Mouse (Mus musculus) MEL (cell line): ENCODE data around the gene Cenps. TPM values are rescaled to one million over a fixed set of nuclear protein-coding genes. Genes with fewer than 3 reads are reported as not detected.

ENCODE experiments used
- DNase-seq: peaks from one replicate; pipeline ENCODE4 v3.0.0; 2011; ENCODE audit warnings: low read depth, low spot score
- H3K27ac ChIP-seq: 2 replicates; pipeline ENCODE4 v1.5.1; 2012; ENCODE audit warnings: low read depth, mild to moderate bottlenecking, control low read depth, low read length, moderate library complexity; ENCODE audit not compliant: control insufficient read depth
- H3K27me3 ChIP-seq, 2 experiments: fragments of 150-350 bp in 1 of 2; sonication (generic) in 1 of 2; 2 replicates each; pipeline ENCODE4 v1.6.1; 2012; ENCODE audit warnings: low read length in 2 of 2, mild to moderate bottlenecking in 2 of 2, improper control_type of control experiment in 1 of 2, moderate library complexity in 1 of 2; ENCODE audit not compliant: insufficient read depth in 2 of 2, control insufficient read depth in 1 of 2
- H3K36me3 ChIP-seq, 2 experiments: 2 replicates each; pipeline ENCODE4 v1.6.1; 2012 to 2014; ENCODE audit warnings: low read length in 2 of 2, improper control_type of control experiment in 1 of 2, inconsistent platforms in 1 of 2, mild to moderate bottlenecking in 1 of 2; ENCODE audit not compliant: insufficient read depth in 2 of 2, control insufficient read depth in 1 of 2
- H3K4me1 ChIP-seq, 2 experiments: fragments of 150-350 bp in 1 of 2; sonication (generic) in 1 of 2; 2 replicates each; pipeline ENCODE4 v1.6.1; 2012; ENCODE audit warnings: low read length in 2 of 2, improper control_type of control experiment in 1 of 2, mild to moderate bottlenecking in 1 of 2; ENCODE audit not compliant: insufficient read depth in 2 of 2, control insufficient read depth in 1 of 2
- H3K4me3 ChIP-seq, 2 experiments: fragments of 150-350 bp in 1 of 2; sonication (generic) in 1 of 2; 2 replicates each; pipeline ENCODE4 v1.5.1; 2012; ENCODE audit warnings: low read depth in 2 of 2, low read length in 2 of 2, mild to moderate bottlenecking in 2 of 2, moderate library complexity in 2 of 2, control low read depth in 1 of 2, improper control_type of control experiment in 1 of 2; ENCODE audit not compliant: control insufficient read depth in 1 of 2, insufficient read depth in 1 of 2
- H3K79me2 ChIP-seq: 2 replicates; pipeline ENCODE4 v1.6.1; 2012; ENCODE audit warnings: mild to moderate bottlenecking, low read length, moderate library complexity; ENCODE audit not compliant: control insufficient read depth, poor library complexity, insufficient read depth
- H3K9ac ChIP-seq: 2 replicates; pipeline ENCODE4 v1.6.1; 2012; ENCODE audit warnings: low read depth, mild to moderate bottlenecking, control low read depth, low read length, moderate library complexity; ENCODE audit not compliant: control insufficient read depth, poor library complexity, severe bottlenecking
- H3K9me3 ChIP-seq: fragments of 150-350 bp; sonication (generic); replicated peaks from 2 replicates; pipeline ENCODE4 v1.6.1; 2012; ENCODE audit warnings: mild to moderate bottlenecking, low read length, improper control_type of control experiment, moderate library complexity; ENCODE audit not compliant: insufficient read depth
- BHLHE40 ChIP-seq: IDR thresholded peaks from 2 replicates; pipeline ENCODE4 v1.6.1; 2012; ENCODE audit warnings: low read depth, mild to moderate bottlenecking, inconsistent platforms, low read length, improper control_type of control experiment, borderline replicate concordance
- CHD1 ChIP-seq: IDR thresholded peaks from 2 replicates; pipeline ENCODE4 v1.6.1; 2012; ENCODE audit warnings: low read depth, mild to moderate bottlenecking, inconsistent platforms, low read length, improper control_type of control experiment
- CTCF ChIP-seq, 3 experiments: IDR thresholded peaks in 2 of 3; conservative IDR thresholded peaks in 1 of 3; 2 replicates each; pipeline ENCODE4 v1.5.1; 2011 to 2012; ENCODE audit warnings: low read length in 3 of 3, low read depth in 2 of 3, mild to moderate bottlenecking in 2 of 3, improper control_type of control experiment in 1 of 3, inconsistent platforms in 1 of 3, mixed read lengths in 1 of 3, moderate library complexity in 1 of 3; ENCODE audit not compliant: control insufficient read depth in 1 of 3, insufficient read depth in 1 of 3, poor library complexity in 1 of 3, severe bottlenecking in 1 of 3
- ELF1 ChIP-seq: IDR thresholded peaks from 2 replicates; pipeline ENCODE4 v1.6.1; 2014; ENCODE audit warnings: low read depth, mild to moderate bottlenecking, inconsistent platforms, low read length, improper control_type of control experiment, moderate library complexity
- ETS1 ChIP-seq: IDR thresholded peaks from 2 replicates; pipeline ENCODE4 v1.6.1; 2012; ENCODE audit warnings: low read depth, mild to moderate bottlenecking, inconsistent platforms, low read length, improper control_type of control experiment, moderate library complexity
- GATA1 ChIP-seq: IDR thresholded peaks from 2 replicates; pipeline ENCODE4 v1.6.1; 2011; ENCODE audit warnings: low read depth, low read length, improper control_type of control experiment
- HCFC1 ChIP-seq: IDR thresholded peaks from 2 replicates; pipeline ENCODE4 v1.6.1; 2012; ENCODE audit warnings: low read depth, mild to moderate bottlenecking, inconsistent platforms, low read length, improper control_type of control experiment, moderate library complexity
- MAX ChIP-seq: IDR thresholded peaks from 2 replicates; pipeline ENCODE4 v1.6.1; 2011; ENCODE audit warnings: low read length, improper control_type of control experiment
- MEF2A ChIP-seq: IDR thresholded peaks from 2 replicates; pipeline ENCODE4 v1.6.1; 2014; ENCODE audit warnings: low read depth, mild to moderate bottlenecking, inconsistent platforms, low read length, improper control_type of control experiment; ENCODE audit not compliant: poor library complexity, insufficient replicate concordance, severe bottlenecking; ENCODE audit errors: extremely low read depth
- MXI1 ChIP-seq: IDR thresholded peaks from 2 replicates; pipeline ENCODE4 v1.6.1; 2011; ENCODE audit warnings: mild to moderate bottlenecking, low read depth, low read length, improper control_type of control experiment
- MYC ChIP-seq: IDR thresholded peaks from 2 replicates; pipeline ENCODE4 v1.6.1; 2011; ENCODE audit warnings: low read depth, mild to moderate bottlenecking, low read length, improper control_type of control experiment, moderate library complexity
- NRF1 ChIP-seq: IDR thresholded peaks from 2 replicates; pipeline ENCODE4 v1.6.1; 2014; ENCODE audit warnings: low read depth, mild to moderate bottlenecking, inconsistent platforms, low read length, improper control_type of control experiment, moderate library complexity; ENCODE audit not compliant: poor library complexity, insufficient read depth, severe bottlenecking
- POLR2A ChIP-seq, 2 experiments: IDR thresholded peaks; 2 replicates each; pipeline ENCODE4 v1.6.1; 2011 to 2012; ENCODE audit warnings: low read length in 2 of 2, mild to moderate bottlenecking in 2 of 2, control low read depth in 1 of 2, improper control_type of control experiment in 1 of 2, low read depth in 1 of 2, moderate library complexity in 1 of 2; ENCODE audit not compliant: control insufficient read depth in 1 of 2, insufficient read depth in 1 of 2, poor library complexity in 1 of 2
- POLR2AphosphoS2 ChIP-seq: IDR thresholded peaks from 2 replicates; pipeline ENCODE4 v1.6.1; 2011; ENCODE audit warnings: low read length, improper control_type of control experiment
- RAD21 ChIP-seq: IDR thresholded peaks from 2 replicates; pipeline ENCODE4 v1.6.1; 2011; ENCODE audit warnings: mild to moderate bottlenecking, low read depth, low read length, improper control_type of control experiment
- SIN3A ChIP-seq: IDR thresholded peaks from 2 replicates; pipeline ENCODE4 v1.6.1; 2012; ENCODE audit warnings: low read length, improper control_type of control experiment, inconsistent platforms
- TAL1 ChIP-seq: IDR thresholded peaks from 2 replicates; pipeline ENCODE4 v1.6.1; 2012; ENCODE audit warnings: mild to moderate bottlenecking, inconsistent platforms, low read length, moderate library complexity, mixed read lengths
- TBP ChIP-seq: IDR thresholded peaks from 2 replicates; pipeline ENCODE4 v1.8.0; 2011; ENCODE audit warnings: low read depth, low read length, improper control_type of control experiment
- USF1 ChIP-seq: IDR thresholded peaks from 2 replicates; pipeline ENCODE4 v1.6.1; 2014; ENCODE audit warnings: low read depth, mild to moderate bottlenecking, inconsistent platforms, low read length, improper control_type of control experiment, moderate library complexity
- USF2 ChIP-seq, 2 experiments: IDR thresholded peaks; 2 replicates each; pipeline ENCODE4 v1.6.1; 2011 to 2012; ENCODE audit warnings: improper control_type of control experiment in 2 of 2, low read length in 2 of 2, borderline replicate concordance in 1 of 2, inconsistent platforms in 1 of 2, low read depth in 1 of 2, mild to moderate bottlenecking in 1 of 2; ENCODE audit not compliant: insufficient read depth in 1 of 2
- ZC3H11A ChIP-seq: IDR thresholded peaks from 2 replicates; pipeline ENCODE4 v1.6.1; 2012; ENCODE audit warnings: low read depth, mild to moderate bottlenecking, inconsistent platforms, low read length, improper control_type of control experiment
- ZKSCAN1 ChIP-seq: IDR thresholded peaks from 2 replicates; pipeline ENCODE4 v1.6.1; 2012; ENCODE audit warnings: low read depth, mild to moderate bottlenecking, inconsistent platforms, low read length, improper control_type of control experiment, moderate library complexity
- ZMIZ1 ChIP-seq: IDR thresholded peaks from 2 replicates; pipeline ENCODE4 v1.6.1; 2012; ENCODE audit warnings: low read depth, mild to moderate bottlenecking, inconsistent platforms, low read length, improper control_type of control experiment, moderate library complexity
- ZNF384 ChIP-seq: IDR thresholded peaks from 2 replicates; pipeline ENCODE4 v1.6.1; 2012; ENCODE audit warnings: low read depth, mild to moderate bottlenecking, inconsistent platforms, low read length, improper control_type of control experiment
- polyA plus RNA-seq, 2 experiments: library from polyadenylated mRNA; stranded (reverse) in 1 of 2; unstranded in 1 of 2; fragments of >175 nt in 1 of 2; fragments of >200 nt in 1 of 2; gene quantifications; 2 replicates each; pipeline versions ENCODE4 v1.2.1 to v1.2.4; 2012; ENCODE audit warnings: low replicate concordance in 2 of 2, low read depth in 1 of 2; ENCODE audit not compliant: insufficient read length in 2 of 2, insufficient read depth in 1 of 2, missing spikeins in 1 of 2
- total RNA-seq: library from RNA; depleted of rRNA; stranded (reverse); fragments of 300-350 nt; gene quantifications from 2 replicates; pipeline ENCODE4 v1.2.3, GENCODE M21; 2012

Gene Cenps
- total and polyA plus RNA-seq, 3 experiments: 13.4 to 60.7 TPM; not detected in 1

DNA sequence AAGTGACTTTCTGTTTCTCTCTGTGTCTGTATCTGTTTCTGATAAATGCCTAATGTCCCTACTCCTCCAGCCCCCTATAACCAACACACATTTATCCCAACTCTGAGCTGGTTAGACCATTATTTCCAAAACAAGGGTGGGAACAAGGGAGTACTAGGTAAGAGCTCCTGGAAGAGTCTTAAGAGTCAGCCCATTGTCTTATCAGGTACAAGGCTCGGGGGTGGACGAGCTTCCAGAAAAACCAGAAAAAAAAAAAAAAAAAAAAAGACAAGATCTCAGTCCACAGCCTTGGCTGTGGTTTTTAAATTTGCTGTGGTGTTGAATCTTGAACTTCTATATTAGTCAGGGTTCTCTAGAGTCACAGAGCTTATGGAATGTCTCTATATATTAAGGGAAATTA lies 30.6 kb upstream of the Cenps start (continued):
- TF ChIP-seq USF2 (IDR thresholded peaks at IDR 0.05; ENCODE audit: borderline replicate concordance in 1 of 2, insufficient read depth in 1 of 2, low read depth in 1 of 2, low read length in 2 of 2) (no peak), CTCF (IDR thresholded peaks at IDR 0.05 in 2 of 3, conservative IDR thresholded peaks at IDR 0.05 in 1 of 3; ENCODE audit: control insufficient read depth in 1 of 3, insufficient read depth in 1 of 3, low read depth in 2 of 3, low read length in 3 of 3, poor library complexity in 1 of 3, severe bottlenecking in 1 of 3) (no peak), USF1 (no peak), POLR2AphosphoS2 (no peak), BHLHE40 (no peak), GATA1 (peak; percentile 76), MYC (no peak), TAL1 (0 out of 2 replicates have a peak, but pooled peaks have one; percentile 7), ZKSCAN1 (no peak), MEF2A (no peak), RAD21 (no peak), ZMIZ1 (no peak)
- TF ChIP-seq, all 39 proteins: peak for 9

DNA sequence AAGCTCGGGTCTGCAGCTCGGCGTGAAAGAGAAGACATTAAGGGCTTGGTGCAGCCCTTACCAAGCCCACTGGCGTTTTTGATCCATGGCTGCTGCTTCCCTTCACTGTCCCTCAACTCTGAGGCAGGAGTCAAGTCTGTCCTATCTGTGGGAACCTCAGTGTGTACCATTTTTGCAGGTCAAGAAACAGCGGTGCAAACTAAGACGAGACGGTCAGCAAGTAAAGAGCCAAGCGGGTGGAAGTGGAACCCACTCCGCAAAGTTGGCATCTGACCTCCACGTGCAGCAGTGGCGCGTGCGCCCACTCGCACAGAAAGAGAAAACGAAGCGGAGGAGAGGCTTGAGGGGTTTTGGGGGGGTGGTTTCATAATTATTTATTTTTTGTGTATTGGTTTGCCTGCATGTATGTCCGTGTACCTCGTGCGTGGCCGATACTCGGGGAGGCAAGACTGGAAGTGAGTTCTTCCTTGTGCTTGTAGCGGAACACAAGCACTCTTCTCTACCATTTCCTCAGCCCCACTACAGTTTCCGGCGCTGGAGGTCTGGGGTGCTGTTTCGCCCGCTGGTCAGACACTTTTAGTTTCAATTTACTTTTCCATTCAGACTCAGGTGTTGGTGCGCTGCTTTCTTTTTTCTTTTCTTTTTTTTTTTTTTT lies 29.7 kb upstream of the Cenps start:
- H3K4me1 ChIP-seq: peaks cover 7 to 24% of the 10 kb centered on the region in 2 experiments
- peaks cover 17% of the 10 kb centered on the region for H3K79me2 ChIP-seq
- H3K4me3 ChIP-seq: peak overlapping the region; percentile 67 to 87
- H3K9me3 ChIP-seq: no peaks in the 10 kb centered on the region
- DNase-seq: peak; percentile 79
- peak; percentile 97 for TF ChIP-seq MXI1
- TF ChIP-seq ZNF384: peak; percentile 59
- 0 out of 2 replicates have a peak, but pooled peaks have one; percentile 15 for TF ChIP-seq USF1
- TF ChIP-seq NRF1: peak; percentile 29; the same call in 1 of the 2 replicates
- no peak for TF ChIP-seq ZC3H11A
- TF ChIP-seq SIN3A: peak; percentile 69
- TF ChIP-seq ELF1: no peak
- TF ChIP-seq HCFC1: peak; percentile 38; the same call in 1 of the 2 replicates
- no peak for TF ChIP-seq CTCF (IDR thresholded peaks at IDR 0.05 in 2 of 3, conservative IDR thresholded peaks at IDR 0.05 in 1 of 3; ENCODE audit: control insufficient read depth in 1 of 3, insufficient read depth in 1 of 3, low read depth in 2 of 3, low read length in 3 of 3, poor library complexity in 1 of 3, severe bottlenecking in 1 of 3)
- TF ChIP-seq MYC: peak; percentile 96
- no peak for TF ChIP-seq RAD21
- peak; percentile 89 for TF ChIP-seq MAX
- TF ChIP-seq CHD1: no peak
- TF ChIP-seq POLR2A (IDR thresholded peaks at IDR 0.05; ENCODE audit: control insufficient read depth in 1 of 2, insufficient read depth in 1 of 2, low read depth in 1 of 2, low read length in 2 of 2, poor library complexity in 1 of 2): peak in 1 of 2 experiments; percentile 37; a peak in 1 of 4 replicates
- peak; percentile 27; the same call in 1 of the 2 replicates for TF ChIP-seq TBP
- TF ChIP-seq ETS1: 0 out of 2 replicates have a peak, but pooled peaks have one; percentile 23
- peak overlapping the region; percentile 90 for H3K27ac ChIP-seq
- H3K9ac ChIP-seq: peak overlapping the region; percentile 88
- H3K27me3 ChIP-seq: no peaks in the 10 kb centered on the region
- H3K36me3 ChIP-seq: peaks cover 5 to 34% of the 10 kb centered on the region in 2 experiments
